Mouse (Mus musculus): Measurements from ENCODE around the gene Btf3l4.

Btf3l4 gene

DNA sequence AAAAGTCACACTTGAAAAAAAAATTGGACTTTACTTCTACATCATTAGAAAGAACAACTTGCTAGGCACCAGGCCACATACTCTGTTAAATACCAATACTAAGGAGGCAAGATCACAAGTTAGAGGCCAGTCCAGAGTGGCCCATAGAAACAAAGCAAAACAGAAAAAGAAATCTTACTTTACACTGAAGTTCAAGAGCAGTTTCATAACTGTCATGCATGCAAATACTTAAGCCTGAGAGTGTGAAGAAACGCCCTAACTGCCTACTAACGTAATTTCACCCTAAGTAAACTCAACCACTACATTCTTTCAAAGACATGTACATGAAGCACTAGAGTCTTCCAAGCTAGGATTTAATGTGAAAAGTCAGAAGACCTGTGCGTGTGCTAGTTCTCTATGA, 7.7 kb downstream of the Btf3l4 start:
- DNase-seq (ENCODE audit: low read depth, low spot score), result no peak

GRCm38 (mm10) chr4:108811550-108811949, 21.9 kb downstream of the Btf3l4 start:
- no peak for DNase-seq (ENCODE audit: low read depth, low spot score)

DNA sequence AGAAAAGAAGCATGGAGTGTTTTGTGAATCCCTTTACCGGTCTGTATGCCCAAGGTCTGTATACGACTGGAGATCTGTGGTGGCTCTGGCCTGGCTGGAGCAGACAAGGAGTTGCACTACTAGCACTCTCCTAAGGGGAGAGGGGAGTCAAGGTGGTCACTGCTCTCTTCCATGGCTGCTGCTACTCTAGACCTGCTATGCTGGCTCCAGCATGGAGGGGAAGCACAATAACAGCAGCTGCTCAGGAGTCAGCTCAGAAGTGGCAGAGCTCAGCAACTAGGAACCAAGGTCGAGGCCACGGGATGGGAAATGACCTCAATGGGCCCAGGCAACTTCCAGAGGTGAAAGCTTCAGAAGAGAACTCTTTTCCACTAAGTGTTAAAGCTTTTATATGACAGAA, 22.3 kb downstream of the Btf3l4 start:
- no peak for DNase-seq (ENCODE audit: low read depth, low spot score)

- DNase-seq (ENCODE audit: low read depth, low spot score), result no peak
Measured at GRCm38 (mm10) chr4:108803535-108803934, 29.9 kb downstream of the Btf3l4 start.

DNA sequence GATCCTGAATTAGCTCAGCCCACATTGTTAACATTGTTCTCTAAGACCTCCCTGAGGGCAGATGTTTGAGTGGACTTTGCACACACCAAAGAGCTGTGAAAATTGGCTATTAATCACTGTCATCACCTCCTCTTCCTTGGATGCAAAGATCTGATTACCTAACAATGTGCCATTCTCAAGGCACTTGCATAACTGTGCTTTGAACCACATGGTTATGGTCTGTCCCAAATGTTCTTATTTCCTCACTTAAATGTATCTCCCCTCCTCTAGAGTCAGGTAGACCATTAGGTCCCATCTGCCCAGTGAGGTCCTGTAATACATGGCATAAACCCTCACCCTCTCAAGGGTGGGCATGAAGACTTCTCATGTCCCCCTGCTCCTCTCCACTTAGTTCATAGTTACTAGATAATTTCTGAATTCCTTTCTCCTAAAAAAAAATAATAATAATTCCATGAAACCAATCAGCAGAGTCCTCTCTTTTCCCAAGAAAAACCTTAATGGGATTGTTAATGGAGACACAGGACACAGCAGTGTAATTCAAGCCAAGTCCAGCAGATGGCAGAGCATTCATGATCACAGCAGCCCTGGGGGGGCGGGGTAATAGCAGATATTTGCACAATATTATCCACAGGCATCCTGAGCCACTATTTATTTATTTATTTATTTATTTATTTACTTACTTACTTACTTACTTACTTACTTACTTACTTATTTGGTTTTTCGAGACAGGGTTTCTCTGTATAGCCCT, 35.2 kb downstream of the Btf3l4 start:
- peak; percentile 87 for DNase-seq (ENCODE audit: low read depth, low spot score)

- DNase-seq (ENCODE audit: low read depth, low spot score), result no peak
Measured at GRCm38 (mm10) chr4:108796701-108797100, 36.7 kb downstream of the Btf3l4 start.

GRCm38 (mm10) chr4:108793941-108794340, 39.5 kb downstream of the Btf3l4 start:
- DNase-seq (ENCODE audit: low read depth, low spot score), result no peak

DNA sequence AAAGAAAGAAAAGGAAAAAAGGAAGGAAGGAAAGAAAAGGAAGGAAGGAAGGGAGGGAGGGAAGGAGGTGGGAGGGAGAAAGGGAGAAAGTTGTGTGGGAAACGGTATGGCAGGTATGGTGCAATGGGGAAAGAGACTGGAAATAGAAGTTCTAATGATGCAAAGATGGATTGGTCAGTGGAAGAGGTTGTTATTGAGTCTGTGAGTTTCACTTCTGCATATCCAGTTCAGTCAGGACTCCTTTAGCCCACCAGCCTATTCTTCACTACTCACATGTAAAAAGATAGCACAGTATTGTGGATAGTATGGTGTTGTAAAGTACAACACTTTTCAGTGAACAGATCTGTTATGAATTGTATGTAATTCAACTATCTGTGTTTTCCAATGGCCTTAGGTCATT, 42.9 kb downstream of the Btf3l4 start:
- DNase-seq (ENCODE audit: low read depth, low spot score), result no peak

DNA sequence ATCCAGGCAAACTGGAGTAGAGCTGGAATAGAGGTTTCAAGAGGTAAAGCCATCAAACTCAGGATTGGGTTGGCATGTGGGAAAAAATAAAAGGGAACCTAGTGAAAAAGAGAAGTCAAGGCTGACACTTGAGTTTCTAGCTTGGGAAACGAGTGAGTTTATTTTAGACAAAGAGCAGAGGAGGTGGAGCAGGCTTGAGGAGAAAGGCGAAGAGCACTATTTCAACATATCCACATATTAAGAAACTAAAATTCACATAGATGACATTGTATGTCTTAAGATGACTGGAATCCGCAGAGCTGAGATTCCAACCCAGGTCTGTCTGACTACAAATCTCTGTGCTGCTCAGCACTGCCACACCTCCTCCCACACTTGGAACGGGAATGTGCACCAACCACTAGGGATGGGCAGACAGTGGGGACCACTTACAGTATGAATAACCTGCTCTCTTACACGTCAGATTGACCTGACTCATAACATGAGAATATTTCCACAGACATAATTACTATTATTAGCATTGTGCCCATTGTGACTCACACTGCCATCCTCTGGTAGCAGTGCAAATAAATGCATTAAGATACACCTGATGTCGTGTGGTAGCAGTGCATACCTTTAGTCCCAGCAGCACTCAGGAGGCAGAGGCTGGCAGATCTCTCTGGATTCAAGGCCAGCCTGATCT, 44.0 kb downstream of the Btf3l4 start:
- DNase-seq (ENCODE audit: low read depth, low spot score), result peak; percentile 27

DNA sequence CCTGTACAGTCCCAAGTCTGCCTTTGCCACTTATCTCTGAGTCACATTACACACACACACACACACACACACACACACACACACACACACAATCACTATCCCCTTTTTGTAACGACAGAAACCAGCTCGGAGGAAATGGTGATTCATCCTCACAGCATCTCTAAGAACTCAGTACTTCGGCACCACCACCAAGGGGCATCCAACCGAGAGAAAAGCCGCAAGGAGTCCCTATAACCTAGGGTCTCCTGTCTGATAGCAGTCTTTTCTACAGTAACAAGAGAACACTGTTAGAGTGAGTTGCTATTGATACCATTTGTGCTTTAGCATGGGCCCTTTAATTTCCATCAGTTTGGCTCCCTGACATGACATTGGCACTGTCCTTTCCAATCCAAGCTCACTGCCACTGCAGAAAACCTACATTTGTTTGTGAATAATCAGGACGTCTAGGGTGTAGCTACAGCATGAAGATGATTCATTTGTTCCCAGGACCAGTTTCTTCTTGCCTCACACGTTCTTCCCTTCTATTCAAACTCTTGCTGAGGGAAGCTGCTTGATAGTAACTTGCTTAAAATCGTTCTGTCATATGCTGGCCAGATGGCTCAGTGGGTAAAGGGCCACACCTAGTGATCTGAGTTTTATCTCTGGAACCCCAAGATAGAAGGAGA, 50.9 kb downstream of the Btf3l4 start:
- peak; percentile 67 for DNase-seq (ENCODE audit: low read depth, low spot score)

- no peak for DNase-seq (ENCODE audit: low read depth, low spot score)
Measured at GRCm38 (mm10) chr4:108781596-108781995, 51.8 kb downstream of the Btf3l4 start.

DNA sequence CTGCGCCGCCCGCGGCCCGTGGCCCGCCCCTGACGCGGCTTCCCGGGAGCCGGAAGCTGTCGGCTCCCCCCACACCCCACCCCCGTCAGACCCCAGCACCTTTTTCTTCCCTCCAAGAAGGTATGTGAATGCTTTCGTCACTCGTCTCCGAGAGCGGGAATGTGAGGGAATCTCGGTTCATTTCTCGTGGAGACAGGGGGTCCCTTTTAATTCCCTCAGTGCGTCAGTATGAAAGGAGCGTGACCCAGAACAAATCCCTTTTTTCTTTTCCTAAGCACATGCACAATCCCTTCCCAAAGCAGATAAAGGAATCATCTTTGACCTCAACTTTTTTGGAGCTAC, 52.6 kb downstream of the Btf3l4 start:
- DNase-seq (ENCODE audit: low read depth, low spot score), result peak; percentile 56

DNA sequence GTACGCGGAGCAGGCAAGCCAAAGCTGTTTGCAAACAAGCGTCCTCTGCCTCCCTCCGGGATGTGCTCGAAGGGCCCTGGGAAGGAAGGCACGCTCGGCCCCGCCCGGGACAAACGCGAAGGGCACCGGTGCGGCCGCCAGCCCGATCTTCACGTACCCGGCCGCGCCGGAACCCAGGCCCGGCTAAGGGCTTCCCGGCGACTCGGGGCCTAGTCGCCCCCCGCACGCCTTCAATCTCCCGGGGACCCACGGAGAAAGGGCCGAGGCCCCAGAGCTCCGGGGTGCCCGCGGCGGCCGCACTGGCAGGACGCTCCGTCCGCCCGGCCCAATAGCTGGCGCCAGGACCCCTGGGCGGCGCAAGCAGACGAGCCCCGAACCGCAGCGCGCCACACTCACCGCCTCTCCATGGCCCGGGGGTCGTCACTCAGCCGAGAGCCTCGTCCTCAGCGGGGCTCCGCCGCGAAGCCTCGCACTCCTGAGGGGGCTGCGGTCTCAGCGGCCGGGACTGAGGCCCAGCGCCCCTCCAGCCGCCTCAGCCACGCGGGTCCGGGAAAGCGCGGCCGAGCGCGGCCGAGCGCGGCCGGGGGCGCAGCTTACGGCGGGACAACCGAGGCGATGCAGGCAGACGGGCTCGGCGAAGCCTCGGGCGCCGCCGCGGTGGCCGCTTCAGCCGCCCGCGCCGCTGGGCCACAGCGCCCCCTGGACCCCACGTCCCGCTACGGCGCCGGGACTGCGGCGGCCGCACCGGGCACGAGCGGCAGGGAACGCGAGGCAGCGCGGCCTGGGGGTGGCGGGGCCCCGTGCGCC, 53.2 kb downstream of the Btf3l4 start, which contains the start of gene Zfyve9:
Gene Zfyve9, minus strand, starts transcription at position 742 of the 807 bp plus-strand sequence.
- peak; percentile 45 for DNase-seq (ENCODE audit: low read depth, low spot score)

DNA sequence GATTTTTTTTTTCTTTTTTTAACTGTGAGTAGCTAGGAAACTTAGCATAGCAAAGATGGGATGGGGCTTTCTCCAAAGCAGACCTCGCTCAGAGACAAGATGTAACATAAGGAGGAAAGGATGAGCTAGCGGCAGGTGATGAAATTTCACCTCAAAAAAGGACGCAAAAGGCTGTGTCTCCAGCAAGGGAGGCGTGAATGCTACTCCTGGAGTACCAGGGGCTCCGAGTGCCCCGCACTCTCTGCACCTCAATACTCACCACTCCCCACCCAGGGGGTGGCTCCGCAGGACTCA, 53.7 kb downstream of the Btf3l4 start:
- peak; percentile 42 for DNase-seq (ENCODE audit: low read depth, low spot score)

- no peak for DNase-seq (ENCODE audit: low read depth, low spot score)
Measured at GRCm38 (mm10) chr4:108768527-108768926, 64.9 kb downstream of the Btf3l4 start.

Measured in 3T3-L1 (cell line).